Mouse (Mus musculus) adrenal gland, postnatal 10 days (tissue): ENCODE data around the gene Paxip1. TPM values are rescaled to one million over a fixed set of nuclear protein-coding genes. Genes with fewer than 3 reads are reported as not detected.
A peak's percentile ranks its signal among the peaks of the same experiment; 100 is the strongest.

Source experiments
- DNase-seq: peaks from one replicate; pipeline ENCODE4 v3.0.0; 2021; ENCODE audit warnings: mixed read lengths
- long read RNA-seq, 2 experiments: library from polyadenylated mRNA; stranded (forward); transcript quantifications; one replicate each; pipeline ENCODE4 v2.0.0; 2021
- total RNA-seq, 2 experiments: library from RNA; stranded (reverse); gene quantifications; 2 replicates each; pipeline ENCODE4 v1.2.3; 2021

Paxip1 gene
- 10 to 100 TPM; 25.7 to 30.8 TPM for total RNA-seq
- long read RNA-seq, experiment 1, full-length matches to known transcripts, result 6 of 14 reads
- long read RNA-seq, experiment 1, partial matches to known transcripts, result 5 of 14 reads
- long read RNA-seq, experiment 1, other reads (novel, unspliced or antisense), result 3 of 14 reads
- long read RNA-seq, experiment 2, full-length matches to known transcripts, result 6 of 14 reads
- long read RNA-seq, experiment 2, partial matches to known transcripts, result 5 of 14 reads
- long read RNA-seq, experiment 2, other reads (novel, unspliced or antisense), result 3 of 14 reads

DNA sequence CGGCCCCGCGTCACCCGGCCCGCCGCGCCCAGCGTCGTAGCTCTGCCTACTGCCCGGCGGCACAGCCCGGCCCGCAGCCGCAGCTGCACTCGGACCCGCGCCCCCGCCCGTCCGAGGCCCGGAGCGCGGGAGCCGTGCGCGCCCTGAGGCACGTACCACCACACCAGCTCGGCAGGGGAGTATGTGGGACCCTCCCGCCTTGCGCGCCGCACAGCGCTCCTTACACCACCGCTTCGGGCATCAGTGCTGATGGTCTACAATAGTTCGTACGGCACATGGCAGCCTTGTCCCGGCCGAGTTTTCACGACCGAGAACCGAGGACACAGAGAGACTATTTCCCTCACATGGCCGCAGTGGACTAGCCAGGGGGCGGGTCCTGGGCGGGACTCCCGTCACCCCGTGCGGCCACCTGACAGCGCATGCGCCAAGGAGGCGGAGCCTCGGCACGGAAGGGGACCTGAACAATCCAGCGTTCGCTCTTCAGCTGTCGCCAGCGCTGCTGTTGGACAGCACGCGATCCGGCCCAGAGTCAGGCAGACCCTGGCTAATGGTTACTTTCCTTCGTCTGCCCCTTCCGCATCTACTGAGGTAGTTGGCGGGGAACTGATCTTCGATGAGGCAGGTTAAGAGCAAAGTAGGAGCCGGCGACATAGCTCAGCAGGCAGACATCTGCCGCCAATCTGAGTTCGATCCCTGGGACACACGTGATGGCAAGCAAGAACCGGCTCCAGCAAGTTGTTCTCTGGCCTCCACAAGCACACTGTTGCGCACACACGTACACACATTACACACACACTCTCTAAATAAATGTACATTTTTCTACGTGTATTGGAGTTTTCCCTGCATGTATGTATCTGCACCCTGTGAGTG is at the start of gene Paxip1:
Gene Paxip1 (minus strand): TSS at position 389 of the 870 bp plus-strand sequence.
- peak; percentile 98 for DNase-seq

DNA sequence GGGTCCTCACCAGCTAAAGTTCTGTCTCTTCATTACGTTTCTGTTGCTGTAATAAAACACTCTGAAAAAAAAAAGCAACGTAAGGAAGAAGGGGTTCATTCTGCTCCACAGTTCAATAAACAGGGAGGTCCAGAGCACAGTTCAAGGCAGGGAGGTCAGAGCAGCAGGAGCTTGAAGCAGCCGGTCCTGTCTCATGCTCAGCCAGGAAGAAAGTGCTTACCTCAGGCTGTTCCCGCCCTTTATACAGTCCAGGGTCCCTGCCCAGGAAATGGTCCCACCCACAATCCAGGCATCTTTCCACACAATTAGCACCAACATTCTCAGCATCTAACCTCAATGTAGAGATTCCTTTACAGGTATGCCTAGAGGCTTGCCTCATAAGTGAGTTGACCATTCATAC is 46.6 kb upstream of the Paxip1 start:
- no peak for DNase-seq

DNA sequence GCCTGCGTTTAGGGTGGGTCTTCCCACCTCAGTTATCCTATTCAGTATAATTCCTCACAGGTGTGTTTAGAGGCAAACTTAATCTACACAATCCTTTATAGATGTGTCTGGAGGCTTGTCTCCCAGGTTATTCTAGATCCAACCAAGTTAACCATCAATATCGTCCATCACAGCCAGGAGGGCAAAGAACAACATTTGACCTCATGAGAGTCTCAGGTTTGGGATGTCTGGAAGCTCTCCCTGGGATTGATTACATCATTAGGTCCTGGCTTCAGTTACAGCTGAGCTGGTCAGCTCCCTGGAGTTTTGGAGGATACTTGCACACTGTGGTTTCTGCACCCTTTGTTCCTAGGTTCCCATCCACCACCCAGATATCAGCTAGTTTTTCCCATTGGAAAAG is 43.6 kb upstream of the Paxip1 start:
- DNase-seq, result no peak

DNA sequence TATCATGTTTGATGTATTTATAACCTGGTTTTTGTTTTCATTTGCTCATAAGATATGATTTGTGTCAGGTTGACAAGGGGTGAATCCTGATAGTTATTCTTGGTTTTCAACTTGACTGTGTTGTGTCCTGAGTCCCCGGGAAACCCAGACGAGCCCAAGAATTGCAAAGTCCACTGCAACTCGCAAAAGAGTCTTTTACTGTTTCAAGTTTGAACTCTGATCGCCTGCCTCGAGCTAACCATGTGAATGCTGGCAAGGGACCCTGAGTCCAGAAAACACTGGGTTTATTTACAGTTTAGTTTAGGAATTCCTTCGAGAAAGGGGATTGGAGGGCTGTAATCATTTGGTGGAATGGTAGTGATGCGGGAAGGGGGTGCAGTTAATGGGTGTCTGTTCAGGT is 36.5 kb upstream of the Paxip1 start:
- no peak for DNase-seq

DNA sequence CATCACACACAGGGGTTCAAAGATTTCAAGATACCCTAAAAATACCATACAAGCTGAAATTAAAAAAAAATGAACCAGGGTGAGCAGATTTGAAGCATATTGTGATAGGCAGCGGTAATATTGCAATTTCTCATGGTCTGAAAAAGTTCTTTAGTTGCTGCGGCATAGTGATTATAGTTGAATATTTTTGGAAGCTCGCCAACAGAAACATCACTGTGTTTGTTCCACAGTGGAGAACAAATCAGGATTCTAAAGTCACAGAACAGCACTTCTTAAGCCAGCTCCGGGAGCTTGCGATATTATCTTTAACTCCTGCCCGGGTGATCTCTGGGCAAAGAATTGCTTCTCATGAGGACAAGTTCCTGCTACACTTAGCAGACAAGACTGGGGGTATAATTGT is 29.7 kb upstream of the Paxip1 start:
- DNase-seq, result no peak

DNA sequence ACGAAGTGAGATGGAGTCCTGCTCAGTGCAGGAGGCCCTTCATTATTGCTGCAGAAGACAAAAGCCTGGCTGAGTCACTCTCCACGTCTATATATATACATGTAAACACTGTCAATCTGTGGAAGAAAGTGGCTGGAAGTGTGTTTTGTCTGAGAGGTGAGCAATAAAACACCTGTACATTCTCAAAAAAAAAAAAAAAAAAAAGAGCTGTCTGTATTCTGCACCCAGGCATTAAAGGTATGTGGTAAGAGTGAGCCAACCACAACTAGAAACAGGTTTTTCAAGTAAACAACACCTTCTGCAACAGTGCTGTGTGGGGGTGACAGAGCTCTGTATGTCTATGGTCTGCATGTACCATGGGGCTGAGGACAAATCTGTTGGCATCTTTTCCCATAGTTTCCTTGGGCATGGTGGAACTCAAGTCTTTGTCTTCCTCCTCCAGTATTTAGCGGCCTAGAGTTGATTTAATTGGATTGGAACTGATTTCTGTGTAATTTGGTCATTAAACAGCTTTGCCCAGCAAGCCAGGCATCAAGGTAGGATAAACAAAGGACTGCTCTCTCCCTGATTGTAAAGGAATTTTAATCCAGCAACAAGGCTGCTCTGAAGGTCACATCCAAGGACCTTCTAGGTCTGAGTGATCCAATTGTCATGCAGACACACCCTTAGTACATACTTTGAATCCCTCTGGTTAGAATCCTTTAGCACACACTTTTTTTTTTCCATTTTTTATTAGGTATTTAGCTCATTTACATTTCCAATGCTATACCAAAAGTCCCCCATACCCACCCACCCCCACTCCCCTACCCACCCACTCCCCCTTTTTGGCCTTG is 27.6 kb upstream of the Paxip1 start:
- no peak for DNase-seq

DNA sequence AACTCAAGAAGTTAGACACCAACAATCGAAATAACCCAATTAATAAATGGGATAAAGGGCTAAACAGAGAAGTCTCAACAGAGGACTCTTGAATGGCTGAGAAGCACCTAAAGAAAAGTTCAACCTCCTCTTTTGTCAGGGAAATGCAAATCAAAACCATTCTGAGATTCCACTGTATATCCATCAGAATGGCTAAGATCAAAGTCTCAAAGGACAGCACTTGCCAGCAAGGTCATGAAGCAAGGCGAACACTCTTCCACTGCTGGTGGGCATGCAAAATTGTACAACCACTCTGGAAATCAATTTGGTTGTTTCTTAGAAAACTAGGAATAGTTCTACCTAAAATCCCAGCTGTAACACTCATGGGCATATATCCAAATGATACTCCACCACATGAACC is 22.8 kb upstream of the Paxip1 start:
- DNase-seq, result no peak

DNA sequence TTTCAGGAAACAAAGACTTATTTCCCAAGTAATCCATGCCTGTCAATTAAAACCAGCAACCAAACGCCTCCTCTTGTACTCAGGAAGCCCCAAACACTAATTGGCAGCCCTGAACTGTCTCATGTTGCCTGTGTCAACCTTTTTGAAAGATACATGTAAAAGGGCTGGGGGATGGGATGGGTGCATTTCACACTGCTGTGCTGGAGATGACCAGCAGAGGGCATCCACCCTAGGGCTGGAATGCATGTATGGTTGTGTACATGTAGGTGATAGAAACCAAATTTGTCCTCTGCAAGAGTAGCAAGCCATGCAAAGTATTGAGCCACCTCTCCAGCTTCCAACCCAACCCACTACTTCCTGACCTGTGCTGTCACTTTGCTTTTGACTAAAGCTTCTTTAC is 2.4 kb upstream of the Paxip1 start:
- peak; percentile 78 for DNase-seq

DNA sequence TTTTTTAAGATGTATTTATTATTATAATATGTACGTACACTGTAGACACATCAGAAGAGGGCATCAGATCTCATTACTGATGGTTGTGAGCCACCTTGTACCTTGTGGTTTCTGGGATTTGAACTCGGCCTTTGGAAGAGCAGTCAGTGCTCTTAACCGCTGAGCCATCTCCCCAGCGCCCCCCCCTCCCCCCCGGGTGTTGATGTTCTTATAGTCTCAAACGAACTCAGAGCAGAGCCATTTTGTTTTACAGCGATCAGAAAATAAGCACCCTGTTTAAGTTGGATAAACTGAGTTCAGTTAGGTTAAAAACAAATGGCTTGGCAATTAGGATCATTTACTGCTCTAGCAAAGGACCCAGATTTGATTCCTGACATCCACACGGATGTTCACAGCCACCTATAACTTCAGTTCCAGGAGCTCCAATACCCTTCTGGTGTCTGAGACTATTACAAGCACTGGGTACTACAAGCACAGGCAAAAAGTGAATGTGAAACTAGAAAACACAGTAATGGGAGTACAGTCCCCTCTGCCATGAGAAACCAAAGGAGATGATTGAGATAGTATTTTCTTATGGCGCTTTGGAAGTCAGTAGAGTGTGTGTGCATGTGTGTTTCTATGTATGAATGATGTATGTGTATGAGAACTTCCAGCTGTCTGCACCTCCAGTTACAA is 1.2 kb upstream of the Paxip1 start:
- no peak for DNase-seq

DNA sequence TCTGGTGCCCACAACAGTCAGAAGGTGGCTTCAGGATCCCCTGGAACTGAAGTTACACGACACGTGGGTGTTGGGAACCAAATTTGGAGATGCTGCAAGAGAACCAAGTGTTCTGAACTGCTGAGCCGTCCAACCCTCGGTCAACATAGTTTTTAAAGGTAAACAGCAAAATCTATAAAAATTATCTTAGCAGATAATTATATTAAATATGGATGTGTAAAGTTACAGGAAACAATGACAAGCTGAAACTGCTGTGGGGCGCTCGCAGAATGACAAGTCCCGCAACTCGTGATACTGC is 631 bp upstream of the Paxip1 start:
- DNase-seq, result no peak

DNA sequence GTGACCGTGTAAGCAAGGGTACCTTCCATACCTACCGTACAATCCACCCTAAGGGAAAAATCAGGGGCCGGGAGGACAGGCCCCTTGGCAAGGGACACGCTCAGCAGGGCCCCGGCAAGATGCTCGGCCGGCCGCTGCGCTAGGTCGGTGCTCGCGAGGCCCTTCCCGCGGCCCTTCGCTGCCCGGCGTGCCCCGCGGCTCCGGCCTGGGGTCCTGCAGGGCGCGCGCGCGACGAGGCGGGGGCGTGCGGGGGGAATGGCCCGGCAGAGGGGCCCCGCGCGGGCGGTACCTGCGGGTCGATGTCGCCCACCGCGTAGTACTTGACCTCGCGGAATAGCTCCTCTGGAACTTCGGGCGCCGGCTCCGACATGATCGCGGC is 592 bp downstream of the Paxip1 start:
- peak; percentile 92 for DNase-seq

DNA sequence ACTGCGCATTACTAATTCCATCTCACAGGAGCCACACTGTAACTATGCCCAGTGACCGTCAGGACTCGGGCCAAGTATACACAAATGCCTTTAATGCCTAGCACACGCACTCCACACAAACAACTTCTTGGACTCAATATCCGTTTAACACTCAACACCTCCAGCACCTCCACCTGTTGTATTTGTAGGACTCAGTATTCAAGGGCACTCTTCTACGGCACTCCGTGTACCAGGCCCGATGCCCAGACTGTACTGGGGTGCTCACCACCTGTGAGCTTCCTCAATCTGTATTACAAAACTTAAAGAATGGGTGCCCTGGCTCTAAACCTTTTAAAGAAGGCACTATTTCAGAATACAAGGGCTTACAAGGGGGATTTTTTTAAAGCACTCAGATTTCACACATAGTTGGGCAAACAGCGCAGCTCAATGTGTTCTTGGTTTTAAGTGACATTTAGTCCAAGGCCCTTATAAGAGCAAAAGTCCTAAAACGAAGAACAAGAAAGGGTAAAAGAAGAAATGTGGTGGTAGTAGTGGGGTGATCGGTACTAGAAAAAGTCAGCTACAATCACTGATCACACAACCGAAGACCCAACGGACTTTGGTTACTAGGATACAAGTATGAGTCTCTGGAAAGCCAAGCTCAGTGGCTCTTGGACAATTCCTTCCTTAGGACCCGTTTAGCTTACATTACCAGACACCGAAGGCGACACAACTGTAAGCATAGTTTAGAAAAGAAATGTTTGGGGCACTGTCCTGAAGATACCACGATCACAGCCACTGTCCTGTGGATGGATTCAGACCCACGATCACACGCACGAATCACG is 1.2 kb downstream of the Paxip1 start:
- no peak for DNase-seq

DNA sequence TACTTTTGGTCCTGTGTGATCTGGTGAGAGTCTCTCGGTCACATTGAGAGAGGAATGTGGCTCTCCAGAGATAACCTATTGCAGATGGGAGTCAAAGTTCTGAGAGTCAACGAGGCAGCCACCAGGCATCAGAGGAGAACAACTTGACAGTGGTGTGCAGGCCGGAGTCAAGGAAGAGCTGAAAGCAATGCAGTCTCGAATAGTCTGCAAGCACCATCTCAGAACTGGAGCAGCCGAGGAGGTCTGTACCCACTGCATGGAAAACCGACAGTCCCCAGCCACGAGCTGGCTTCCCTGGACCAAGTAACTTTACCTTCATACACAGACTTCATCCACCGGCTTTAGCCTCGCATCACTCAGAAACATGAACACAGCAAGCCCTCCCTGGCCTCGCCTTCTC is 1.9 kb downstream of the Paxip1 start:
- DNase-seq, result no peak

DNA sequence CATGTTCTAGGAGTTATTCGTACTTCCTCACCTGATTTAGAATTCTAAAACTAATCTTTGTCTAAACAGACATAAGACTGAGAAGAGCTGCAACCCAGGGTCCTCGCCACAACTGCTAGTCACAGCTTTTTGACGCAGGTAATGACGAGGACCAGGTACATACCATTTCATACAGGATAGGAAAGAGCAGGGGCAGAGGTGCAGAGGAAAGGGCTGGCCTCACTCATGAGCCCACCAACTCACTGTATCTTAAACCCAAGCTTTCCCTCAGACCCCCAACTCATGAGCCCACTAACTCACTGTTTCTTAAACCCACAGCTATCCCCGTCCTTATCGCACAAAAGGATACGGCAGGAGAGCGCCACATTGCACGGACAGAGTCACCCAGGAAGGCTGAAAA is 8.1 kb downstream of the Paxip1 start:
- DNase-seq, result no peak

DNA sequence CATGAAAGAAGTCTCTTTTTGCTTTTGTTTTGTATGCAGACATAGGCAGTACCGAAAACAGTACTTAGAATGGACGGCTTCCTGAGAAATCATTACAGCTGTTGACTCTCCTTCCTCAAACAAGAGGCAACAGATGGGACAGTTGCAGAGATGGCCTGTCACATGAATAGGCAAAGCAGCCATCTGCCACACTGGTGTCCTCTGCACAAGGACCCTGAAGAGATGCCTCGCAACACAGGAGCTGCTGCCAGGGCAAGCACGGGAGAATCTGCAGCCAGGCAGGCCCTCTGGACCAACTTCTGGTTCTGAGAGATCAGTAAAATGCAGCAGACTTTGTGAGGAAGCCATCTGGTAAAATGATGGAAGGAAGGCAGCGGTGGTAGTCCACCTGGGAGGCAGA is 23.5 kb downstream of the Paxip1 start:
- no peak for DNase-seq

DNA sequence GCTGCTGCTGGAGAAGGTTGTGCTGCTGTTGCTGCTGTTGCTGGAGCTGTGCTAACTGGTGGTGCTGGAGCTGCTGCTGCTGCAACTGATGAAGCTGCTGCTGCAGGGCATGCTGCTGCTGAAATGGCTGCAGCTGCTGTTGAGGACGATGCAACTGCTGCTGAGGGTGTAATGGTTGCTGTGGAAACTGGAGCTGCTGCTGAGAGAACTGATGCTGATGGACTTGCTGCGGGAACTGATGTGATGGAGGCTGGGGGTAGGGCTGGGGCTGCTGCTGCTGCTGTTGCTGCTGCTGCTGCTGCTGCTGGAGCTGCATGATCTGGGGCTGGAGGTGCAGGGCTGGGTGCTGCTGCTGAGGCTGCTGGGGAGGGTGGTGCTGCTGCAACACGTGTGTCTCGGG is 25.7 kb downstream of the Paxip1 start:
- no peak for DNase-seq

DNA sequence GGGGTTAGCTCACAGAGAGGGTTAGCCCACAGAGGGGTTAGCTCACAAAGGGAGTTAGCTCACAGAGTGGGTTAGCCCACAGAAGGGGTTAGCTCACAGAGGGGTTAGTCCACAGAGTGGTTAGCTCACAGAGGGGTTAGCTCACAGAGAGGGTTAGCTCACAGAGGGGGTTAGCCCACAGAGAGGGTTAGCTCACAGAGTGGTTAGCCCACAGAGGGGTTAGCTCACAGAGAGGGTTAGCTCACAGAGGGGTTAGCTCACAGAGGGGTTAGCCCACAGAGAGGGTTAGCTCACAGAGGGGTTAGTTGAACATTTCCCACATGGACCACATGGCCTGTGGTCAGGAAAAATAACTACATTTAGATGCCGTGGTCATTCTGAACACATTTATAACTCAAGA is 46.5 kb downstream of the Paxip1 start:
- no peak for DNase-seq

DNA sequence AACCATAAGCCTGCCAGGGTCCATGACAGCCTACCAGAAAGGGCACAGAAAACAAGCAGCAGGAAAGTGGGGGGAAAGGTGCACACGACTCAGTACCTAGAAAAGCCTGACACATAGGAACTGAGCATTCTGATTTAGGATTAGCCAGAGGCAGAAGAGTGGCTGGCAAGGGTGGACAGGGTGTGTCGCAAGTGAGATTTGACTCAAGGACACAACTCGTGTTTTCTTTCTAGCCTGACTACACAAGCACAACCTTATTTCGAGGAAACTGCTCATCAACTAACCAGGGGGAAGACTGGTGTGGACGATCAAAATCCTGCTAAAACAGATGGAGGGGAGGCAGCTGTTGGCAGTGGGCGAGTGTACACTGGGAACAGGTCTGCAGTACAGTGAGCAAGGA is 52.3 kb downstream of the Paxip1 start:
- no peak for DNase-seq

DNA sequence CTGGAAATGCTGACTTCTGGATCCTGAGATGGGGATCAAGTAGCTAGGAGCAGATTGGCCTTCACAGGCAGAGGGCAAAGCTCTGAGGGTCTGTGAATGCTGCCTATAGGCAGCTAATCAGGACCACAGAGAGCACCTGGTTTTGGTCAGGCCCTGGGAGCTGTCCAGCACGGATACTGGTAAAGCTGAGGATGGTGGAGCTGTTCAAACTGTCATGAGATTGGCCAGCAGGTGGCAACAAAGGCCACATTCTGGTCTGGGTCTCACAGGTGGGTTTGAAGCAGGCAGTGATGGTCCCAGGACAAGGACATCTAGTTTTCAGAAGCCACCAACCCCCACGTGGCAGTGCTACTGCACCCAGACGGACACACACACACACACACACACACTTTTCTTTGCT is 54.3 kb downstream of the Paxip1 start:
- DNase-seq, result peak; percentile 66

DNA sequence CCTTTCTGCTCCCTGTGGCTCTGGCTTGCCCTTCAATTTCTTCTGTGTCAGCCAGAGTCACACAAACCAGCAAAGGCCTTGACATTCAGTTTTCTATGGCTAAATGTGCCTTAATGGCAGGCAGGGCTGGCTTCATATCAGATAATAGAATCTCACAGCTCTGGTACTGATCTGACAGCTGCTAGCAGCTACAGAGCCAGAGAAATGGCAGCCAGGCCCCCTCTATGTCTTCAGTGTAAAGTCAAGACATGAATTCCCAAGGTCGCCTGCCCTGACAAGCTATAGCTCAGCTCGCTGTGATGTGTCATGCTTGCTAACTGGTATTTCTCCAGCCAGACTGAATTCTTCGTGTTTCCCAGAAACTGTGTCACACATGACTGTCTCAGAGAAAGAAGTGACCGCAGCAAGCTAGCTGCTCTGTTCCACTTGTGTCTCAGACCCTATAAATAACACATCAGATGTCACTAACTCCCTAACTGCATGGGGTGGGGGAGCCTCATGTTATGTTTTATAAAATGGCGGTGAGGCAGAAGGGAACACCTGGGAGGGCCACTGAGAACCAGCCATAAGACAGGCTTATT is 59.1 kb downstream of the Paxip1 start:
- DNase-seq, result peak; percentile 32

DNA sequence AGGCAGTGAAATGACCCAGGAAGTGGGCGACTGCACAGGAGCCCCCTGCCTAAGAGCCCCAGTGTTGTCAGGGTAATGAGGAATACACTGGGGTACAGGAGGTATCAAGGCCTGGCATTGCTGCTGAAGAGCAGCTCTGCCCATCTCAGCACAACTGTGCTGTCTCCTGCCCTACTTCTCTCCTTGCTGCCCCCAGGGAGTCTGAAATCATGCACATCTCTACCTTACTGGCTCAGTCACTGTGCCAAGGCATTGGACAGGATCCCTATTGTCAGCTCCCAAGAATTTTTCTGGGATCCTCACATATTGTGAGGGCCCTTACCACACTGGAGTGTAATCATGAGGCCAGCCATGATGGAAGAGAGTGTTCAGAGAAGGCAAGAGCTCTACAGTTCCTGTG is 60.1 kb downstream of the Paxip1 start:
- DNase-seq, result no peak
